Mouse (Mus musculus) induced T-regulatory cell, adult 2 months (primary cell): ENCODE data around the gene Tcf21.
A peak's percentile ranks its signal among the peaks of the same experiment; 100 is the strongest.

ENCODE experiments used
- DNase-seq: peaks from one replicate; pipeline ENCODE4 v3.0.0-alpha.2; 2012; ENCODE audit warnings: low read depth

The Tcf21 gene

DNA sequence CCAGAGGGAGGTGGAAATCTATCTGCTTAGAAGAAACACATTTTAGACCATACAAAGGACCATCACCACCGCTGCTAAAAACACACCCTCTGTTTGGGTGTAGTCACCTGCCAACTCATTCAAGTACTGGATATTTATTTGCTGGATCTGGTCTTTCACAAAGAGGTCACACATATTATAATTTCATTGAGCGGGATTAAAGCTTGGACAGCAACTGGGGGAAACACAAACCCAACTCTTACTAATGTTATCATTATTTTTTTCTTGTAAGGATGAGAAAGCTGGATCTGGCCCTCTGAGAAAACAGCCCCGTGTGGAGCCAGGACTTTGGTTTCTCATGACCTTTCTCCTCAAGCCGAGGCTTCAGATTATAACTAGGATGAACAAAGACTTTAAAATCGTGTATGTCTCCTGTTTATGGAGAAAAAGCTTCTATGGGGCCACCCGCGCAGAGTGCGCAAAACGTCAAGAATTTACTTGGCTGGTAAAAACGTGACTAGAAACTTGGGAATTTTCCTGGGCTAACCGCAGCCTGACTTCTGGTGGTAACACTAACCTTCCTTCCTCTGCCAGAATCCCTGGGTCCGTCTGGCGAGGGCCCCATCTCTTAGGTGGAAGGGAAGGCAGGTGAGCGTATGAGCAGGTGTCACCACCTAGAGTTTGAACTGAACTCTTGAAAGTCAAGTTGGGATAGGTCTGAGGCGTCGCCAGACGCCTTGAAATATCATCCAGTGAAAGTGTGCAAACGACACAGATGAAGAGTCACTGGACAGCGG is 4.3 kb downstream of the Tcf21 start:
- DNase-seq = no peak

- no peak for DNase-seq
Observed at GRCm38 (mm10) chr10:22814771-22815170, 5.2 kb downstream of the Tcf21 start.

- DNase-seq = no peak
Observed at GRCm38 (mm10) chr10:22814294-22814693, 5.7 kb downstream of the Tcf21 start.

DNA sequence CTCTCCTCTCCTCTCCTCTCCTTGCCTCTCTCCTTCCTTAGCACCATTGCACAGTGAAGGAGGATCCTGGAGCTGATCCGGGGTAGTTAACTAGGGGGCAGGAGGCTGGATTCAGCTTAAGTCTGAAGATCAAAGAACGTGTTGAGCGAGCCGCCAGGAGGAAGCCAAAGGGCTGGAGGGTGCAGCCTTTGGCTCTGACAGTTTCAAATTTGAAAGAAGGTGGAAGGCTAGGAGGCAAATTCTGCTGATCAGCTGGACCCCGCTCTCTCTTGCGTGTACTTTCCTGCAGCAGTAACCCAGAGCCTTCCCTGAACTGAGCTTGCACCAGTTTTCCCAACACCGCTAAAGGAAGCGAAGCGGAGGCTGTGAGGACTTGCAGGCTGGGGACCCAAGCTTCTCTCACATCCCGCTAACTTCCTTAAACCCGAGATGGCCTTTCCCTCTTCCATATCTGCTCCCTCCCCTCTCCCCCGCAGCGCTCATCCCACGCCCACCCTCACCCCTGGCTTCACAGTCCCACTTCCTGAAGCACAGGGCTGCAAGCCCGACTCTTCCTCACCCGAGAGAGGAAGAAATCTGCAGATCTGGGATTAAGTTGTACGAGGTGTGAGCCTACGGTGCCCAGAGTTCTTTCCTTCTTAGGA is 6.5 kb downstream of the Tcf21 start:
- no peak for DNase-seq

DNA sequence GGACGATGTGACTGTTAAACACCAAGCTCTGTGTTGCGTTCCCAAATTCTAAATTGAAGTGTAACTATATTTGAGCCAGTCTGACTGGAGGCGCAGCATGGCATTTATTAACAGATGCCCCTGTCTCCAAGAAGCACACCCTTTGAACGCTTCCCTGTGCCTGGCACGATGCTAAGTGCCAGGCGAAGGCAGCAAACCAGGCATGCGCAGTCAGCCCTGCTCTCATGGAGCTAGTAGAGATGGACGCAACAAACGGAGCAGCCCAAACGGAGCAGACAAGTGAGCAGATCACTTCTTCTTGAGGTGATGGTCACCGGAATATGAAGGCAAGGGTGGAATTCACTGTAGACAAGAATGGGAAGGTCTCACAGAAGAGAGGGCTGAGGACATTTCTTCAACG is 8.1 kb downstream of the Tcf21 start:
- no peak for DNase-seq

- DNase-seq = no peak
Observed at GRCm38 (mm10) chr10:22782684-22783083, 37.3 kb downstream of the Tcf21 start.

DNA sequence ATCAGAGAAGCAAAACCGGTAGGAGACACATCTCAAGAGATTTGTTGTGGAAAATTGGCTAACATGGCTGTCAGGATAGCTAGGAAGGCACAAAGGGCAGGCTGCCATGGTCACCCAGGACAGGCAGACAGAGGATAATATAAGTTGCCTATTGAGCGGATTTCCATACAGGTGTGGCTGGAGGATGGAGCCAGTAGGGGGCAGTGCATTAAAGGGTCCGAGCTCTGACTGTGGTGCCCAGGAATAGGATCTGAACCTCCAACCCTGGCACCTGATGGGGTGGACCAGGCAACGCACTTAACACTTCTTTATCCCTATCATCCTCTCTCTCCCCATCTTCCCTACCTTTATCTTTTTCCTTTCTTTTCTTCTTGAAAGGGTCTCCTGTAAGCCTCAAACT is 38.5 kb downstream of the Tcf21 start:
- DNase-seq = no peak

DNA sequence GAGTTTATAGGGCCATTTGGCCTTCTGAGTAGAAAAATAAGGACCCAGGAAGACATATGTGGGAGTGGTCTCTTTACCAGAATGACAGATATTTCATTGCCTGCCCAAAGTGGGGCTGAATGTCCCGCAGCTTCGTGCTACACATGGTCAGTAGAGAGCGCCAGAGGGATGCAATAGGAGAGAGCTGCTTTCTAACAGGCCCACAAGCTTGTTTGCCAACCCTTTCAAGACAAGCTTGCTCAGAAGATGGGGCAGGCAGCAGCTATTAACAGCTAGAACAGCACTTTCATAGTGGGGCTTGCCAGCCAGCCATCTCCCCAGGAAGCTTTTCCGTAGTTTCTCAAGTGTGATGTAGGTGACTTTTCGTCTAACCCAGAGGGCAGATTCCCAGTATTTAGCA is 42.0 kb downstream of the Tcf21 start:
- DNase-seq = no peak

- peak; percentile 4 for DNase-seq
Observed at GRCm38 (mm10) chr10:22776007-22776698, 43.8 kb downstream of the Tcf21 start.

DNA sequence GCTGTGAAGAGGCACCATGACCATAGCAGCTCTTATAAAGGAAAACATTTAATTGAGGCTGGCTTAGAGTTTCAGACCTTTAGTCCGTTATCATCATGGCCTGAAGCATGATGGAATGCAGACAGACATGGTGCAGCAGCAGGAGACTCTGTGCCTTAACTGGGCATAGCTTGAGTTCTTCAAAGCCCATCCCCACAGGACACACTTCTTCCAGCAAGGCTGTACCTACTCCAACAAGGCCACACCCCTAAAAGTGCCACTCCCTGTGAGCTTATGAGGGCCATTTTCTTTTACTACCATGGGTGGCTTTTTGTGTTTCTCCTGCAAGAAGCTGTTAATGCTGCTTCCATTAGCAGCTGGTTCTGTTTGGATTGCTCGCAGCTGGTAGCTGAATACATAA is 44.5 kb downstream of the Tcf21 start:
- DNase-seq = no peak

- no peak for DNase-seq
Observed at GRCm38 (mm10) chr10:22774626-22775025, 45.3 kb downstream of the Tcf21 start.
